Mouse (Mus musculus) neural tube, embryonic 14.5 days (tissue): ENCODE data around the gene Ccdc137. TPM values are rescaled to one million over a fixed set of nuclear protein-coding genes. Genes with fewer than 3 reads are reported as not detected.
A peak's percentile ranks its signal among the peaks of the same experiment; 100 is the strongest.

ENCODE experiments used
- ATAC-seq: fragments of 200-750 bp; cut with Nextera tagmentation; 2 replicates; pipeline ENCODE4 v1.8.0; 2017; ENCODE audit warnings: low read depth, mild to moderate bottlenecking, moderate TSS enrichment, moderate library complexity
- H3K27ac ChIP-seq: fragments of 300-500 bp; sonication (generic); 2 replicates; pipeline ENCODE4 v1.5.1; 2014; ENCODE audit warnings: low read depth, mild to moderate bottlenecking, control low read depth, low read length, moderate library complexity, mixed read lengths
- H3K27me3 ChIP-seq: fragments of 300-500 bp; sonication (generic); 2 replicates; pipeline ENCODE4 v1.6.1; 2014; ENCODE audit warnings: low read length; ENCODE audit not compliant: control insufficient read depth, insufficient read depth
- H3K36me3 ChIP-seq: fragments of 300-500 bp; sonication (generic); 2 replicates; pipeline ENCODE4 v1.6.1; 2014; ENCODE audit warnings: low read length, mixed read lengths; ENCODE audit not compliant: control insufficient read depth, insufficient read depth
- H3K4me1 ChIP-seq: fragments of 300-500 bp; sonication (generic); 2 replicates; pipeline ENCODE4 v1.6.1; 2014; ENCODE audit warnings: low read length; ENCODE audit not compliant: control insufficient read depth, insufficient read depth
- H3K4me2 ChIP-seq: fragments of 300-500 bp; sonication (generic); 2 replicates; pipeline ENCODE4 v1.6.1; 2014; ENCODE audit warnings: mild to moderate bottlenecking, low read depth, low read length, control low read depth
- H3K4me3 ChIP-seq: fragments of 300-500 bp; sonication (generic); 2 replicates; pipeline ENCODE4 v1.5.1; 2014; ENCODE audit warnings: low read depth, low read length, control low read depth, mixed read lengths
- H3K9ac ChIP-seq: fragments of 300-500 bp; sonication (generic); replicated peaks from 2 replicates; pipeline ENCODE4 v1.6.1; 2014; ENCODE audit warnings: low read depth, mild to moderate bottlenecking, control low read depth, low read length, mixed read lengths
- H3K9me3 ChIP-seq: fragments of 300-500 bp; sonication (generic); 2 replicates; pipeline ENCODE4 v1.6.1; 2016; ENCODE audit warnings: low read length; ENCODE audit not compliant: control insufficient read depth
- WGBS: fragments of 180-500 bp; shearing (Covaris S2); extraction: QIAGEN DNeasy Blood & Tissue Kit; methylation state at CpG from one replicate; pipeline ENCODE4 v1.1.7; 2014; 5-methylcytosine and 5-hydroxymethylcytosine counted together
- polyA plus RNA-seq: library from polyadenylated mRNA; unstranded; fragments of >200 nt; fragmentation: Nextera tagmentation; extraction: Ambion mirVana; gene quantifications from 2 replicates; pipeline ENCODE4 v1.2.1, GENCODE M21; 2014

Ccdc137 gene
- polyA plus RNA-seq, 1 experiment from 2014 or later, result 21.6 TPM

DNA sequence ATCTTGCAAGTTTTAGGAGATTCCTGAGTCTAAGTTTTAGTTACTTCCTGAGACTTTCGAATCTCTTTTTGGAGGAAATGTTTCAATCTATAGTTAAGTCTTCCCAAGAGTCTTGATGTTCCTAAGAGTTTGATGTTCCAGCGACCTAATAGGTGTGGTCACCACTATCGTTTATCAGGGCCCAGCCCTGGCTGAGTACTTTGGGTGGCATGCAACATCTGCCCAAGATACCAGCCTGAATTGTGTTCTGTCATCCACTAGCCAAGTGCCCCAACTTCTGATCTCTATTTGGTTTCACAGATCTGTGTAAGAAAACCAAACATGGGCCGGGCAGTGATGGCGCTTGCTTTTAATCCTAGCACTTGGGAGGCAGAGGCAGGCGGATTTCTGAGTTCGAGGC lies 2.5 kb upstream of the Ccdc137 start:
- Histone ChIP-seq H3K27ac (no peak overlapping the region), H3K4me2 (no peak overlapping the region), H3K36me3 (no peaks in the 10 kb centered on the region), H3K4me1 (peaks cover 12% of the 10 kb centered on the region; the same call in 1 of the 2 replicates), H3K4me3 (no peak overlapping the region), H3K9me3 (no peaks in the 10 kb centered on the region), H3K9ac (no peak overlapping the region), H3K27me3 (no peaks in the 10 kb centered on the region)
- ATAC-seq, result no peak
- 95% methylated on average over 7 of the region's 7 CpGs for WGBS

DNA sequence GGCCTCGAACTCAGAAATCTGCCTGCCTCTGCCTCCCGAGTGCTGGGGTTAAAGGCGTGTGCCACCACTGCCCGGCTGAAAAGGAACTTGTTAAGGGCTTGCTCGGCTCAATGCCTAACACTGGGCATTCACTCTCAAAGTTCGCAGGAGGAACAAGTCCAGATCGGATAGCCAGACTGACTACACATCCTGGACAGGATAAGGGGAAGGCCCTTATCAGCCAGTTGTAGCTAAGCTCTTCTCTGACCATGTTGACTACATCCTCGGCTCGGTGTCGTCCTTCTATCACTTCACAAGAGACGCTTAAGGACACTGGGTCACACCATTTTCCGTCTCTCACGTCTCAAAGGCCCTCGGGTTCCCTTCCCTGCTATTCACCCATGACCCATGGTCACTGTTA lies 545 bp upstream of the Ccdc137 start:
- peak overlapping the region; percentile 74 for H3K27ac ChIP-seq
- H3K4me2 ChIP-seq, result peak overlapping the region; percentile 69
- H3K9me3 ChIP-seq, result no peaks in the 10 kb centered on the region
- H3K36me3 ChIP-seq, result peaks cover 15% of the 10 kb centered on the region
- no peaks in the 10 kb centered on the region for H3K27me3 ChIP-seq
- no peak; the same call in 1 of the 2 replicates for ATAC-seq
- H3K9ac ChIP-seq, result peak overlapping the region; percentile 90
- peaks cover 12% of the 10 kb centered on the region; the same call in 1 of the 2 replicates for H3K4me1 ChIP-seq
- peak overlapping the region; percentile 95 for H3K4me3 ChIP-seq
- WGBS, result 39% methylated on average over 14 of the region's 14 CpGs

DNA sequence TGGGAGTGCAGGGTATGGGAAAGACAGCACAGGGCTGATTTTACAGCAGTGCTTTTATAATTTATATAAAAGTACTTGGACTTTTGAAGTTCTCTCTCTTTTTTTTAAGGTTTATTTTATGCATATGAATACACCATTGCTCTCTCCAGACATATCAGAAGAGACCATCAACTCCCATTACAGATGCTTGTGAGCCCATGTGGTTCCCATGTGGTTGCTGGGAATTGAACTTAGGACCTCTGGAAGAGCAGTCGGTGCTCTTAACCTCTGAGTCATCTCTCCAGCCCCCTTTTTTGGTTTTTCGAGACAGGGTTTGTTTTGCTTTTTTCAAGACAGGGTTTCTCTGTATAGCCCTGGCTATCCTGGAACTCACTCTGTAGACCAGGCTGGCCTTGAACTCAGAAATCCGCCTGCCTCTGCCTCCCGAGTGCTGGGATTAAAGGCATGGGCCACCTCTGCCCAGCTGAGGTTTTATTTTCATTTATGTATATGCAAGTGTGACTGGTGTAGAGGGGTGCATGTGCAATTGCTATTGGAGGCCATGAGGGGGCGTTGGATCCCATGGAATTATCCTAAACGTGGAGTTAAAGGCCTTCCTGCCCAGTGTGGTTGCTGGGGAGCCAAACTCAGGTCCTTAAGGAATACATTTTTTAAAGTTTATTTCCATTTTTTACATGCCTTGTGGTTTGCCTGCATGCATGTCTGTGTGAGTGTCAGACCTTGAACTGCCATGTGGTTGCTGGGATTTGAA lies 1.1 kb downstream of the Ccdc137 start:
- Histone ChIP-seq H3K4me1 (peaks cover 12% of the 10 kb centered on the region; the same call in 1 of the 2 replicates), H3K4me2 (peak overlapping the region; percentile 69), H3K27ac (no peak overlapping the region), H3K9me3 (no peaks in the 10 kb centered on the region), H3K4me3 (peak overlapping the region; percentile 95), H3K9ac (peak overlapping the region; percentile 90; the same call in 1 of the 2 replicates), H3K27me3 (no peaks in the 10 kb centered on the region), H3K36me3 (peaks cover 24% of the 10 kb centered on the region)
- ATAC-seq, result no peak
- 74% methylated on average over 6 of the region's 6 CpGs for WGBS

DNA sequence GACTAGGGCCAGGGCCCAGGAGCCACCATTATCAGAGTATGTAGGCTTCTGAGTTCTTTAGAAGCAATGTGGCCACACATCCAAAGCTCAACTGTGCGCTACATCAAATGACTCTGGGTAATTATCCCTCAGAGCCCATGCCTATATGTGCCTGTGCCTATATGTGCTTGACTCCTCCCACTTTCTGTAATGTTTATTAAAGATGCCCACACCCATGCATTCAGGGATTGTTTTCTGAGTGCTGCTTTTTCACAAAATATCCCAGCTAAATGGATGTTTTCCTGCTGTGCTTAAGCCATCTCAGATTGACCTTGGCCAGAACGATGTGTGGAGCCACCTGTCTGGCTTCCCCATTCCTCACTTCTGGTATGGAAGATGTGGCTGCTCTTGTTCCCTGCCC lies 5.6 kb downstream of the Ccdc137 start:
- Histone ChIP-seq H3K9ac (no peak overlapping the region), H3K4me1 (peaks cover 25% of the 10 kb centered on the region), H3K9me3 (no peaks in the 10 kb centered on the region), H3K27ac (no peak overlapping the region), H3K27me3 (no peaks in the 10 kb centered on the region), H3K4me2 (no peak overlapping the region), H3K36me3 (peaks cover 31% of the 10 kb centered on the region), H3K4me3 (no peak overlapping the region)
- WGBS, result 90% methylated on average over 2 of the region's 2 CpGs
- no peak for ATAC-seq

DNA sequence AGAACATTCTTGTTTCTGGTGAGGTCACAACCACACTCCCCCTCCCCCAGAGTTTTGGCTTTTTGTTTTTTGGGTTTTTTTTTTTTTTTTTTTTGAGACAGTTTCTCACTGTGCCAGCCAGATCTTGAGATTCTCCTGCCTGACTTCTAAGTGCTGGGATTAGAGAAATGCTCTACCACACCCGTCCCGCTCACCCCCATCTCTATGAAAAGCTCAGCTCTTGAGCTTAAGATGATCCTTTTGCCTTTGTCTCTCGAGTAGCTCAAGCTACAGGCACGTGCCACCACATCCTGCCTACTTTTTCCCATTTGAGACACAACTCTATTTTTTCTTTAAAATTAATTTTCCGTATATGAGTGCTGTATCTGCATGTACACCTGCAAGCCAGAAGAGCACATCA lies 6.5 kb downstream of the Ccdc137 start:
- peaks cover 31% of the 10 kb centered on the region for H3K36me3 ChIP-seq
- 92% methylated on average over 5 of the region's 5 CpGs for WGBS

DNA sequence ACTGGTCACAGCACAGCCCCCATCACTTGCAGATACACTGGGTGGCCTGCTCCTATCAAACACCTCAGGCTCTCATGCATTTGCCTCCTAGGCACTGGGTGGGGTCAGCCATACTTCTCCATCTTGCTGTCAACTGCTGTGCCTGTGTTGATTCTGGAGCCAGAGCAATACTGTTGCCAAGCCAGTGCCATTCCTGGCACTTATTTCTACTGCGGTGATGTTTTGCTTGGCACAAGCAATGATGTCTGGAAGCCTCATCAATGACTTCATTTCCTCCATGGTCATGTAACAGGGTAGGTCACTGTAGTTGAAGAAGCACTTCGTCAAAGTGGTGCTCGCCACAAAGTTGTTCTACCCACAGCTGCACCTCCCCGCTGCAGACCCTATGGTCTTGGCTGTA lies 7.6 kb downstream of the Ccdc137 start:
- Histone ChIP-seq H3K9me3 (no peaks in the 10 kb centered on the region), H3K27me3 (no peaks in the 10 kb centered on the region), H3K9ac (no peak overlapping the region), H3K36me3 (peaks cover 40% of the 10 kb centered on the region), H3K4me2 (peak overlapping the region; percentile 63; the same call in 1 of the 2 replicates), H3K4me3 (0 out of 2 replicates have a peak overlapping the region, but pooled peaks have one; percentile 77), H3K27ac (no peak overlapping the region), H3K4me1 (peaks cover 20% of the 10 kb centered on the region)
- 91% methylated on average over 4 of the region's 4 CpGs for WGBS
- ATAC-seq, result no peak

More for the DNA sequence above, 6.5 kb downstream of the Ccdc137 start:
- Histone ChIP-seq H3K27me3 (no peaks in the 10 kb centered on the region), H3K9ac (no peak overlapping the region), H3K9me3 (no peaks in the 10 kb centered on the region), H3K4me1 (peaks cover 20% of the 10 kb centered on the region), H3K4me2 (no peak overlapping the region), H3K4me3 (no peak overlapping the region), H3K27ac (no peak overlapping the region)
- no peak for ATAC-seq

DNA sequence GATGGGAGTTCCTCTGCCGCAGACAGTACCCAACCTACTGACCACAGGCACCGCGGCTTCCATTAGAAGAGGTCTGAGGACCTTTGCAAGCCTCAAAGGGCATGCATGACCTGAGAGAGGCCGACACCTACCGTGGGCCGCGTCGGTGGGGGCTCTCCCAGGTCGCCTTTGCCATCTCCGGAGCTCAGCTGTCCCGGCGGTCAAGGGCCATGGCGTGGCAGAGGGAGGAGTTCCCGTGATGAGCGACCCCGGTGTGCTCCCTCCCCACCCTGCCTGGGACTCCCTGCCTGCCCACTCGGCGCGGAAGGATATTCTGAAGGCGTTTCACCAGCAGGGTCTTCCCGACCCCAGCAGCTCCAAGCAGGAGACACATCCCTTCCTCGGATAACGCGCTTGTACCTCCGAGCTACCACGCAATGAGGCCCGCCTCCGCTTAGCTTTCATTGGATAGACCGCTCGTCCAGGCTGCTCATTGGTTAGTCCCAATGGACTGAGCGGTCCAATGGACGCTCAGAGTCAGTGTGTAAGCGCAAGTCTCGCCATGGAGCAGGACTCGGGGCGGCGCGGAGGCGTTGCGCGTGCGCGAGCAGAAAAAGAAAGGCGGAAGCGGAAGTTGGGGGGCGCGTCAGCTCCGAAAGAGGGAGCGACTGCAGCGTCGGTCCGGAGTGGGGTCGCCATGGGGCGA lies 9.3 kb downstream of the Ccdc137 start, which contains the start of gene Arl16:
Arl16 (minus strand) TSS at position 557 of the 685 bp plus-strand sequence.
- Histone ChIP-seq H3K4me2 (peak within 1 kb of the TSS; percentile 63), H3K9me3 (no peaks in the 10 kb centered on the region), H3K9ac (peak within 1 kb of the TSS; percentile 74), H3K27ac (peak within 1 kb of the TSS; percentile 80), H3K4me1 (peaks cover 20% of the 10 kb centered on the region), H3K4me3 (peak within 1 kb of the TSS; percentile 77), H3K36me3 (peaks cover 43% of the 10 kb centered on the region), H3K27me3 (no peaks in the 10 kb centered on the region)
- WGBS, result under 1% methylated on average over 54 of the region's 54 CpGs
- peak; percentile 100 for ATAC-seq

DNA sequence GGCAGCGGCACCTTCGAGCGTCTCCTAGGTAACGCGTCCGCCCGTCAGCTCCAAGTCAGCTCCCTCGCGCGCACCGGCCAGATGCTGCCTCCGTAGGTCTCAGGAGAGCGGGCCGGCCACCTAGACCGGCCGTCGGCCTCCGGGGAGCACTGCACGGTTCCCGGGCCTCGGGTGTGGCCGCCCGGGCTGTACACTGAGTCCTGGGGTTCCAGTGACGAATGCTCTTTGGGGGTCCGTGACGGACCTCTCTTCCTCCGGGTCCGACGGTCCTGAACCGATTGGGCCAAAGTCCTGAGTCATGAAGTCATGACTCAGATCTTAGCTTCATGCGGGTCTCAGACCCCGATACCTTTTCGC lies 9.8 kb downstream of the Ccdc137 start:
- H3K4me3 ChIP-seq, result peak overlapping the region; percentile 77
- H3K9ac ChIP-seq, result peak overlapping the region; percentile 59
- H3K4me1 ChIP-seq, result peaks cover 20% of the 10 kb centered on the region
- no peaks in the 10 kb centered on the region for H3K9me3 ChIP-seq
- ATAC-seq, result peak; percentile 57
- WGBS, result under 1% methylated on average over 33 of the region's 33 CpGs
- no peak overlapping the region for H3K27ac ChIP-seq
- peak overlapping the region; percentile 56 for H3K4me2 ChIP-seq
- H3K36me3 ChIP-seq, result peaks cover 44% of the 10 kb centered on the region
- H3K27me3 ChIP-seq, result no peaks in the 10 kb centered on the region

DNA sequence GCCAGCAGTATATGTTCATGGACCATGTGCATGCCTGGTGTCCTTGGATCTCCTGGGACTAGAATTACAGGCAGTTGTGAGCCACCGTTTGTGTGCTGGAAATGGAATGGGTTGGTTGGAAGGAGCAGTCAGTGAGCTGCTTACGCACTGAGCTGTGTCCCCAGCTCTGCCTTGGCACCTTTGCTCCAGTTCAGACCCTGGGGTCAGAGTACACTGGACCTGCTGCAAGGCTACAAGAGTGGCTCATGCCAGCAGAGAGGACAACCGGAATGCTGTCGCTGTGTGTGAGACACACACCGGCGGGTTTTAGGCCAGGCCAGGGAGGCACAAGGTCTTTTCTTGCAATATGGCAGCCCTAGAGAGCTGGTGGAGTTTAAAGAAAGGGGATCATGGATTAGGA lies 14.1 kb downstream of the Ccdc137 start:
- Histone ChIP-seq H3K9me3 (no peaks in the 10 kb centered on the region), H3K4me3 (no peak overlapping the region), H3K27ac (no peak overlapping the region), H3K4me1 (peaks cover 6% of the 10 kb centered on the region; the same call in 1 of the 2 replicates), H3K27me3 (no peaks in the 10 kb centered on the region), H3K9ac (no peak overlapping the region), H3K4me2 (no peak overlapping the region), H3K36me3 (peaks cover 63% of the 10 kb centered on the region)
- WGBS, result 97% methylated on average over 6 of the region's 6 CpGs
- ATAC-seq, result no peak
